Mouse (Mus musculus): ENCODE measurements around the gene Olfr96. TPM values are rescaled to one million over a fixed set of nuclear protein-coding genes. Genes with fewer than 3 reads are reported as not detected.
"Not testable (repeated sequence)": the region's sequence is repeated elsewhere in the genome, so short reads cannot be mapped to it uniquely, and the experiment has no call there.

Olfr96 gene
- polyA plus RNA-seq, 1 experiment from 2014 or later, result not detected

DNA sequence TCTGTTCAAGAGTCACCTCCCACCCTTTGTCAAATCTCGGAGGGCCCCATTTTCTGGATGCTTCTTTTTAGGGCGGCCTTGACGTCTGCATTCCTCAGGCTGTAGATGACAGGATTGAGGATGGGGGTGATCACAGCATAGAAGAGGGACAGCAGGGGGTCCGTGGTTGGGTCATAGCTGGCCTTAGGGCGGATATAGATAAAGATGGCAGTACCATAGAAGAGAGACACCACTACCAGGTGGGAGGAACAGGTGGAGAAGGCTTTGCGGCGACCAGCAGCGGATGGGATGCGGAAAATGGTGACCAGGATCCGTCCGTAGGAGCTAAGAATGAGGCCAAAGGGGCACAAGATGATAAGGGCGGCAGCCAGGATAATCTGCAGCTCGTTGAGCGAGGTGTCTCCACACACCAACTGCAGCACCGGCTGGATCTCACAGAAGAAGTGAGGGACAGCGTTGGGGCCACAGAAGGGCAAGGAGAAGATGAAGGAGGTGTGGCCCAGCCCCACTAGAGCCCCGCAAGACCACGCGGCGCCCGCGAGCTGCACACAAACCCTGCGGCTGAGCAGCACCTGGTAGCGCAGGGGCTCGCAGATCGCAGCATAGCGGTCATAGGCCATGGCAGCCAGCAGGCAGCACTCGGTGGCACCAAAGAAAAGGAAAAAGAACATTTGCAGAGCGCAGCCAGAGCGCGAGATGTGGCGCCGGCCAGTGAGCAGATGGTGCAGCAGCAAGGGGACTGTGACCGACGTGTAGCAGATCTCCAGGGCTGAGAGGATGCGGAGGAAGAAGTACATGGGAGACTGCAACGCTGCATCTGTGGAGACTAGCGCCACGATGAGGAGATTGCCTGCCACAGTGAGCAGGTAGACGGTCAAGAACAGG lies 8.8 kb upstream of the Olfr96 start:
- Histone ChIP-seq H3K27me3 (replicated peaks) (peaks cover 34% of the 10 kb centered on the region), H3K4me2 (peak overlapping the region; percentile 63), H3K4me3 (peak overlapping the region; percentile 30), H3K27ac (ENCODE audit: poor library complexity, severe bottlenecking) (no peak overlapping the region), H3K9me3 (replicated peaks) (no peaks in the 10 kb centered on the region), H3K9ac (no peak overlapping the region), H3K36me3 (no peaks in the 10 kb centered on the region), H3K4me1 (replicated peaks) (peaks cover 6% of the 10 kb centered on the region)
- WGBS, result 14% methylated on average over 40 of the region's 40 CpGs
- no peak for ATAC-seq (ENCODE audit: insufficient number of reproducible peaks, low FRiP score)

GRCm38 (mm10) chr17:37213018-37213417 lies 6.9 kb upstream of the Olfr96 start, which contains the start of gene Olfr95:
Olfr95 (minus strand) TSS chr17:37213118.
- no peak within 1 kb of the TSS for H3K4me2 ChIP-seq
- ATAC-seq (ENCODE audit: insufficient number of reproducible peaks, low FRiP score), result no peak
- no peak within 1 kb of the TSS for H3K9ac ChIP-seq
- H3K36me3 ChIP-seq, result no peaks in the 10 kb centered on the region
- H3K4me1 ChIP-seq (replicated peaks), result peaks cover 6% of the 10 kb centered on the region
- H3K27me3 ChIP-seq (replicated peaks), result peaks cover 34% of the 10 kb centered on the region
- no peak within 1 kb of the TSS for H3K27ac ChIP-seq (ENCODE audit: poor library complexity, severe bottlenecking)
- no peak within 1 kb of the TSS for H3K4me3 ChIP-seq
- WGBS, result 70% methylated on average over 3 of the region's 3 CpGs
- H3K9me3 ChIP-seq (replicated peaks), result peaks cover 4% of the 10 kb centered on the region; the same call in 1 of the 2 replicates

DNA sequence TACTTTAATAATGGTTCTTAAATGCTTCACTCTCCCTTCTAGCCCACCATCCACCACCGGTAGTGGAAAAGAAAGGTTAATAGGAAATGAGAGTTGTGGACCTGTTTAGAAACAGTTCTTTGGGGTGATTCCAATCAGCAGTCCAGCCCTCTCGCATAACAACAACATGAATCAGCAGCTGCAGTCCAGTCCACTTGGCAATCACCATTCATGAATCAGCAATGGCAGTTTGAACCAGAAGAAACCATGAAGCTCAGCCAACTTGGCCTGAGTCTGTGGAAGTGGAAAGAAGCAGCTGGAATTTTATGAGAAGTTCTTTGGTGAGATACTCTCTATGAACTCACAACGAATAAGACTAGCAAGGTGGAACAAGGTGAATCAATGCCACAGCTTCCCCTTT lies 1.5 kb upstream of the Olfr96 start:
- no peaks in the 10 kb centered on the region for H3K36me3 ChIP-seq
- no peaks in the 10 kb centered on the region for H3K4me1 ChIP-seq (replicated peaks)
- 0 out of 2 replicates have a peak, but pooled peaks cover 3% of the 10 kb centered on the region for H3K27me3 ChIP-seq (replicated peaks)
- H3K9ac ChIP-seq, result no peak overlapping the region
- peaks cover 4% of the 10 kb centered on the region; the same call in 1 of the 2 replicates for H3K9me3 ChIP-seq (replicated peaks)
- H3K4me2 ChIP-seq, result no peak overlapping the region
- 73% methylated on average over 3 of the region's 3 CpGs for WGBS
- no peak overlapping the region for H3K27ac ChIP-seq (ENCODE audit: poor library complexity, severe bottlenecking)
- no peak overlapping the region for H3K4me3 ChIP-seq
- no peak for ATAC-seq (ENCODE audit: insufficient number of reproducible peaks, low FRiP score)

DNA sequence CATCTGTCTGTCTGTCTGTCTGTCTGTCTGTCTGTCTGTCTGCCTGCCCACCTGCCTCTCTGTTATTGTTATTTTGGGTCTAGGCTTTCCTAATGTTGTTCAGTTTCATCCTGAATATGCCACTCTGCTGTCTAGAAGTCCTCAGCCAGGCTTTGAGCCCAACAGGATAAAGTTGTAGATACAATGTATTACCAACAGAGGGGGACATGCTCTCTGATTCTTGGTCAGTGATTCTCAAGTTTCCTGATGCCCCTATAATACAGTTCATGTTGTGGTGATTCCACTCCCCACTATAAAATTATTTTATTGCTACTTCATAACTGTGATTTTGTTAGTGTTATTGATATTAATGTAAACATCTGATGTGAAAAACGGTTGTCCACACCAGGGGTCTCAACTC lies 1.9 kb downstream of the Olfr96 start:
- no peaks in the 10 kb centered on the region for H3K4me1 ChIP-seq (replicated peaks)

GRCm38 (mm10) chr17:37237230-37237629 lies 17.3 kb downstream of the Olfr96 start, which contains the start of gene Olfr97:
Olfr97 (minus strand) TSS chr17:37237330.
- WGBS, result 89% methylated on average over 2 of the region's 2 CpGs
- H3K9me3 ChIP-seq (replicated peaks); H3K36me3 ChIP-seq; H3K4me1 ChIP-seq (replicated peaks); H3K9ac ChIP-seq; H3K27me3 ChIP-seq (replicated peaks); H3K27ac ChIP-seq (ENCODE audit: poor library complexity, severe bottlenecking); ATAC-seq (ENCODE audit: insufficient number of reproducible peaks, low FRiP score); H3K4me3 ChIP-seq; H3K4me2 ChIP-seq: not testable (repeated sequence)

More for the DNA sequence above, 1.9 kb downstream of the Olfr96 start:
- no peak for ATAC-seq (ENCODE audit: insufficient number of reproducible peaks, low FRiP score)
- Histone ChIP-seq H3K27me3 (replicated peaks) (0 out of 2 replicates have a peak, but pooled peaks cover 3% of the 10 kb centered on the region), H3K4me3 (no peak overlapping the region), H3K36me3 (no peaks in the 10 kb centered on the region), H3K27ac (ENCODE audit: poor library complexity, severe bottlenecking) (no peak overlapping the region), H3K4me2 (no peak overlapping the region), H3K9me3 (replicated peaks) (peaks cover under 1% of the 10 kb centered on the region; the same call in 1 of the 2 replicates), H3K9ac (no peak overlapping the region)
- WGBS, result 14% methylated on average over 1 of the region's 1 CpGs

GRCm38 (mm10) chr17:37242198-37242597 lies 22.3 kb downstream of the Olfr96 start:
- 50% methylated on average over 3 of the region's 3 CpGs for WGBS
- H3K27ac ChIP-seq (ENCODE audit: poor library complexity, severe bottlenecking), result no peak overlapping the region
- H3K36me3 ChIP-seq, result no peaks in the 10 kb centered on the region
- H3K4me3 ChIP-seq, result no peak overlapping the region
- no peak overlapping the region for H3K4me2 ChIP-seq
- H3K9ac ChIP-seq, result no peak overlapping the region
- no peaks in the 10 kb centered on the region for H3K27me3 ChIP-seq (replicated peaks)
- no peaks in the 10 kb centered on the region for H3K4me1 ChIP-seq (replicated peaks)
- no peak for ATAC-seq (ENCODE audit: insufficient number of reproducible peaks, low FRiP score)
- peaks cover 7% of the 10 kb centered on the region; the same call in 1 of the 2 replicates for H3K9me3 ChIP-seq (replicated peaks)

DNA sequence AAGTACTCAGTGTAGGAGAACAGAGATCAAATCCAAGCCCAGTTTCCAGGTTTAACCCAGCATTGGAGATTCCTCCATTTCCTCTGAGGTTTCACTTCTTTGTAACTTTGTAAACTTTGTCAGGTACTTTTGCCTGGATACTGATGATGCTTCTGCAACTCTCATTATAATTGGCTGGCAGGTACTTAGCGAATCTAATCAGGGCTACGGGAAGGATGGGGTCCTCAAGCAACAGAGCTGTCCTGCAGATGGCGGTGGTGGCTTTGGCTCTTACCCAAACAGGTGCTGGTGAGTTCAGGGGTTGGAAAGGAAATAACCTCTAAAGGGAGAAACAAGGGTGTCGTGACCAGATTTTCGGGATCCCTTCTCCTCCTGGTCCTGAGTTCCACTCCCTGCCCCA lies 26.8 kb downstream of the Olfr96 start:
- H3K4me1 ChIP-seq (replicated peaks), result no peaks in the 10 kb centered on the region
- no peaks in the 10 kb centered on the region for H3K36me3 ChIP-seq
- WGBS, result 33% methylated on average over 5 of the region's 5 CpGs
- no peak overlapping the region for H3K27ac ChIP-seq (ENCODE audit: poor library complexity, severe bottlenecking)
- no peaks in the 10 kb centered on the region for H3K27me3 ChIP-seq (replicated peaks)
- H3K9ac ChIP-seq, result no peak overlapping the region
- H3K9me3 ChIP-seq (replicated peaks), result no peaks in the 10 kb centered on the region
- no peak overlapping the region for H3K4me3 ChIP-seq
- no peak for ATAC-seq (ENCODE audit: insufficient number of reproducible peaks, low FRiP score)
- H3K4me2 ChIP-seq, result no peak overlapping the region

- Histone ChIP-seq H3K27me3 (replicated peaks) (no peaks in the 10 kb centered on the region), H3K27ac (ENCODE audit: poor library complexity, severe bottlenecking) (no peak overlapping the region), H3K4me2 (no peak overlapping the region), H3K9ac (no peak overlapping the region), H3K36me3 (no peaks in the 10 kb centered on the region), H3K4me1 (replicated peaks) (no peaks in the 10 kb centered on the region), H3K9me3 (replicated peaks) (no peaks in the 10 kb centered on the region), H3K4me3 (no peak overlapping the region)
- ATAC-seq (ENCODE audit: insufficient number of reproducible peaks, low FRiP score), result no peak
These were observed 29.5 kb downstream of the Olfr96 start for GRCm38 (mm10) chr17:37249460-37249859.

- H3K36me3 ChIP-seq, result no peaks in the 10 kb centered on the region
- H3K9ac ChIP-seq, result no peak overlapping the region
- no peak overlapping the region for H3K4me2 ChIP-seq
- H3K4me1 ChIP-seq (replicated peaks), result no peaks in the 10 kb centered on the region
- no peaks in the 10 kb centered on the region for H3K9me3 ChIP-seq (replicated peaks)
- ATAC-seq (ENCODE audit: insufficient number of reproducible peaks, low FRiP score), result no peak
- H3K4me3 ChIP-seq, result no peak overlapping the region
- WGBS, result 14% methylated on average over 1 of the region's 1 CpGs
- H3K27me3 ChIP-seq (replicated peaks), result no peaks in the 10 kb centered on the region
- no peak overlapping the region for H3K27ac ChIP-seq (ENCODE audit: poor library complexity, severe bottlenecking)
These were observed 30.6 kb downstream of the Olfr96 start for GRCm38 (mm10) chr17:37250544-37250943.

DNA sequence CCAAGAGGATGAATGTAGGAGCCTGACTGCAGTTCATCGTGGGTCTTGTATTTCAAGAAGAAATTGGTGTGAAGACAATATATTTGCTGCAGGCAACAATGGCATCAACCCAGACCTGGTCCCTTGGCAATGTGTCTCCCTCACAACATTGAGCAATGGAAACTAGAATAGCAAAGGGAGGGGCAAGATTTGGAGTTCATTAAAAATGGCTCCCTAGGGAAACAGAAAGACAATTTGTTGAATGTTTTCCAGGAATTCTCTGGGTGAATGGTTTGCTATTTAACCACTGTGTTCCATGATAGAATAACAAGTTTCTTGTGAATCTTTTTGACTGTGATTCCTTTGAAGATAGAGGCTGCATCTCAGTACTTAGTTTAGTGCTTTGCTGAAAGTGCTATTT lies 43.7 kb downstream of the Olfr96 start, which contains the start of gene Olfr98:
TSS of gene Olfr98 (minus strand) at position 124 of the 400 bp plus-strand sequence.
- no peaks in the 10 kb centered on the region for H3K9me3 ChIP-seq (replicated peaks)
- 82% methylated on average over 1 of the region's 1 CpGs for WGBS
- no peaks in the 10 kb centered on the region for H3K36me3 ChIP-seq
- no peaks in the 10 kb centered on the region for H3K4me1 ChIP-seq (replicated peaks)
- ATAC-seq (ENCODE audit: insufficient number of reproducible peaks, low FRiP score), result no peak
- no peak within 1 kb of the TSS for H3K9ac ChIP-seq
- H3K4me3 ChIP-seq, result no peak within 1 kb of the TSS
- no peak within 1 kb of the TSS for H3K27ac ChIP-seq (ENCODE audit: poor library complexity, severe bottlenecking)
- H3K27me3 ChIP-seq (replicated peaks), result no peaks in the 10 kb centered on the region
- no peak within 1 kb of the TSS for H3K4me2 ChIP-seq

GRCm38 (mm10) chr17:37270058-37270701 lies 50.2 kb downstream of the Olfr96 start, which contains the start of gene H2-M3:
H2-M3 (plus strand) TSS chr17:37270220.
- H3K9ac ChIP-seq, result 0 out of 2 replicates have a peak within 1 kb of the TSS, but pooled peaks have one; percentile 16
- H3K4me2 ChIP-seq, result peak within 1 kb of the TSS; percentile 98

More at GRCm38 (mm10) chr17:37270058-37270701, 50.2 kb downstream of the Olfr96 start, which contains the start of gene H2-M3:
- 2% methylated on average over 26 of the region's 26 CpGs for WGBS
- Histone ChIP-seq H3K27me3 (replicated peaks) (no peaks in the 10 kb centered on the region; the same call in 1 of the 2 replicates), H3K4me3 (peak within 1 kb of the TSS; percentile 59), H3K4me1 (replicated peaks) (0 out of 2 replicates have a peak, but pooled peaks cover 4% of the 10 kb centered on the region), H3K9me3 (replicated peaks) (no peaks in the 10 kb centered on the region), H3K36me3 (no peaks in the 10 kb centered on the region), H3K27ac (ENCODE audit: poor library complexity, severe bottlenecking) (no peak within 1 kb of the TSS)
- peak; percentile 88 for ATAC-seq (ENCODE audit: insufficient number of reproducible peaks, low FRiP score)

All from heart, embryonic 12.5 days (tissue).